Mouse (Mus musculus) E14TG2a.4 (cell line): ENCODE measurements around the gene Slc30a4.

Source experiments
- H3K27me3 ChIP-seq: 2 replicates; pipeline ENCODE4 v1.6.1; 2014; ENCODE audit warnings: low read length, control low read depth; ENCODE audit not compliant: insufficient read depth
- H3K36me3 ChIP-seq: 2 replicates; pipeline ENCODE4 v1.6.1; 2014; ENCODE audit warnings: low read length, control low read depth; ENCODE audit not compliant: insufficient read depth
- H3K4me1 ChIP-seq: replicated peaks from 2 replicates; pipeline ENCODE4 v1.6.1; 2014; ENCODE audit warnings: low read depth, low read length, control low read depth
- H3K4me3 ChIP-seq: replicated peaks from 2 replicates; pipeline ENCODE4 v1.5.1; 2014; ENCODE audit warnings: mild to moderate bottlenecking, low read length
- H3K9me3 ChIP-seq: 2 replicates; pipeline ENCODE4 v1.6.1; 2014; ENCODE audit warnings: low read length, control low read depth
- CTCF ChIP-seq: conservative IDR thresholded peaks from 2 replicates; pipeline ENCODE4 v1.5.1; 2014; ENCODE audit warnings: low read length
- NANOG ChIP-seq: IDR thresholded peaks from 2 replicates; pipeline ENCODE4 v1.6.1; 2014; ENCODE audit warnings: borderline replicate concordance, low read length, mixed read lengths
- POU5F1 ChIP-seq: IDR thresholded peaks from 2 replicates; pipeline ENCODE4 v1.6.1; 2014; ENCODE audit warnings: low read length, borderline replicate concordance

Slc30a4 gene

GRCm38 (mm10) chr2:122697526-122697925 lies 4.9 kb downstream of the Slc30a4 start:
- Histone ChIP-seq H3K27me3 (peaks cover 26% of the 10 kb centered on the region), H3K9me3 (peaks cover 12% of the 10 kb centered on the region; the same call in 1 of the 2 replicates), H3K36me3 (no peaks in the 10 kb centered on the region), H3K4me3 (no peak overlapping the region), H3K4me1 (peaks cover 8% of the 10 kb centered on the region)
- TF ChIP-seq POU5F1: no peak
- TF ChIP-seq NANOG: no peak
- TF ChIP-seq CTCF: no peak

GRCm38 (mm10) chr2:122686665-122687064 lies 15.8 kb downstream of the Slc30a4 start:
- H3K9me3 ChIP-seq: peaks cover 66% of the 10 kb centered on the region
- H3K27me3 ChIP-seq: no peaks in the 10 kb centered on the region
- H3K4me1 ChIP-seq: no peaks in the 10 kb centered on the region
- no peak for TF ChIP-seq NANOG
- no peak for TF ChIP-seq CTCF
- no peak for TF ChIP-seq POU5F1
- H3K4me3 ChIP-seq: no peak overlapping the region
- no peaks in the 10 kb centered on the region for H3K36me3 ChIP-seq

DNA sequence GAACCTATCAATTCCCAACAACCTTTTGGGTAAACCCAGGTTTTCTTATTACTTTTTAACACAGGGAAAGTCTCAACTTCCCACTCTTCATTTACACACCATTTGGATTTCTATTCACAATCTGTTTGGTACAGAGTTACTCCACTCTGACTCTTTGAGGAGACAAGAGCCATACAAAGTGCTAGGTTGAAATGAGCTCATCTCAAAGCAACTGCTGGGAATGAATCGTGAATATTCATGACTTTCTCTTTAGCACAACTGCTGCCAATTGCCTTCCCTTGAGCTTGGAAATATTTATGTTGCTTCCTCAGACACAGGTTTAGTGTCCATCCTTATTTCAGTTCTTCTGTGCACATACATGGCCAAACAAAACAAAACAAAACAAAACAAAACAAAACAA lies 18.8 kb downstream of the Slc30a4 start:
- peaks cover 41% of the 10 kb centered on the region for H3K9me3 ChIP-seq
- no peak for TF ChIP-seq POU5F1
- no peak for TF ChIP-seq NANOG
- no peak for TF ChIP-seq CTCF

DNA sequence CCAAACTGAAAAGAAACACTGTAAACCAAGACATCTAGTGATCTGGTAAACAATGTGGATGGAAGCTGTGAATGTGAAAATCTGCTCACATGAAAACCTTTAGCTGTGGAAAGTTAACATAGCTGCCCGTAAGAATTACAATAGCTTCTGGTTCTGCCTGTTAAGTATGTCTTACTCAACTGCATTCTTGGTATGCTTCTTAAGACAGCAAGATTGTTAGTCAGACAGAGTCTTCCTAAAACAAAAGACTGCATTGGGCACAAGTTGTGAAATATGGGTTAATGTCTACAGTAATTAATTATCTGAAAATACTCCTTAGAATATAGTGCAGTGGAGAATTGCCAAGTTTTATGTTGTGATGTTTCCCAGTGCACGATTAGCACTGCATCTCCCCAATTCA lies 19.9 kb downstream of the Slc30a4 start:
- Histone ChIP-seq H3K9me3 (peaks cover 30% of the 10 kb centered on the region), H3K36me3 (no peaks in the 10 kb centered on the region), H3K4me3 (no peak overlapping the region), H3K4me1 (no peaks in the 10 kb centered on the region), H3K27me3 (no peaks in the 10 kb centered on the region)
- TF ChIP-seq CTCF (no peak), NANOG (no peak), POU5F1 (no peak)

More for the DNA sequence above, 18.8 kb downstream of the Slc30a4 start:
- H3K4me3 ChIP-seq: no peak overlapping the region
- H3K4me1 ChIP-seq: no peaks in the 10 kb centered on the region
- no peaks in the 10 kb centered on the region for H3K36me3 ChIP-seq
- H3K27me3 ChIP-seq: no peaks in the 10 kb centered on the region

GRCm38 (mm10) chr2:122681379-122682137 lies 20.9 kb downstream of the Slc30a4 start:
- Histone ChIP-seq H3K36me3 (no peaks in the 10 kb centered on the region), H3K4me3 (no peak overlapping the region), H3K9me3 (peaks cover 21% of the 10 kb centered on the region), H3K27me3 (no peaks in the 10 kb centered on the region), H3K4me1 (no peaks in the 10 kb centered on the region)
- no peak for TF ChIP-seq NANOG
- no peak for TF ChIP-seq POU5F1
- no peak for TF ChIP-seq CTCF

DNA sequence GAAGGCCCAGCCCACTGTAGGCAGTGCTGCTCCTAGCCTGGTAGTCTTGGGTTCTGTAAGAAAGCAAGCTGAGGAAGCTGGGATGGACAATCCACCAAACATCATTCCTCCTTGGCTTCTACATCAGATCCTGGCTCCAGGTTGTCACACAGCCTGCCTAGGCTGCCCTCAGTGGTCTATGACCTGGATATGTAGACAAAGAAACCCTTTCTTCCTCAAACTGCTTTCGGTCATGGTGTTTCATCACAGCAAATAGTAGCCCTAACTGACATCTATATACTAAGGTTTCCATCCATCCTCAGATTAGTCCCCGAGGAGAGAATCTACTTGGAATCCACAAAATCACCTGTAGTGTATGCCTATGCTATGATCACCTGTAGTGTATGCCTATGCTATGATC lies 27.3 kb downstream of the Slc30a4 start:
- Histone ChIP-seq H3K4me1 (no peaks in the 10 kb centered on the region), H3K4me3 (no peak overlapping the region), H3K27me3 (no peaks in the 10 kb centered on the region), H3K9me3 (0 out of 2 replicates have a peak, but pooled peaks cover 3% of the 10 kb centered on the region), H3K36me3 (no peaks in the 10 kb centered on the region)
- TF ChIP-seq CTCF: no peak
- TF ChIP-seq POU5F1: no peak
- TF ChIP-seq NANOG: no peak

DNA sequence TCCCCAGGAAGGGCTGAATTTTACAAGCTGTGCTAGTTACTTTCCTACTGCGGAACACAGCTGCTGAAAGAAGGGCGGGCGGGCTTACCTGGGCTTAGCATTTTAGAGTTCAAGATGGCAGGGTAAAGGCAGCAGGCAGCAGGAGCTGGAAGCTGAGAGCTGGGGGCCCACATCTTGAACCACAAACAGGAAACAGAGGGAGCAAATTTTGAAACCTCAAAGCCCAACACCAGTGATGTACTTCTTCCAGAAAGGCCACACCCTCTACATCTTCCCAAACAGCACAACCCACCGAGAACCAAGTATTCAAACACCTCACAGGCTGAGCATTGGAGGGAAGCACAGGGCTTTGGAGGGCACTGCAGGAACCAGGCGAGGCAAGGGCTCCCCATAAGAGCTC lies 29.6 kb downstream of the Slc30a4 start:
- H3K9me3 ChIP-seq: no peaks in the 10 kb centered on the region
- no peaks in the 10 kb centered on the region for H3K27me3 ChIP-seq
- H3K4me3 ChIP-seq: no peak overlapping the region
- H3K36me3 ChIP-seq: no peaks in the 10 kb centered on the region
- TF ChIP-seq POU5F1: no peak
- no peaks in the 10 kb centered on the region for H3K4me1 ChIP-seq

GRCm38 (mm10) chr2:122671714-122672113 lies 30.7 kb downstream of the Slc30a4 start:
- no peaks in the 10 kb centered on the region; the same call in 1 of the 2 replicates for H3K9me3 ChIP-seq
- no peaks in the 10 kb centered on the region for H3K36me3 ChIP-seq
- TF ChIP-seq NANOG (no peak), POU5F1 (no peak), CTCF (no peak)
- H3K4me3 ChIP-seq: no peak overlapping the region
- no peaks in the 10 kb centered on the region for H3K27me3 ChIP-seq
- no peaks in the 10 kb centered on the region for H3K4me1 ChIP-seq

DNA sequence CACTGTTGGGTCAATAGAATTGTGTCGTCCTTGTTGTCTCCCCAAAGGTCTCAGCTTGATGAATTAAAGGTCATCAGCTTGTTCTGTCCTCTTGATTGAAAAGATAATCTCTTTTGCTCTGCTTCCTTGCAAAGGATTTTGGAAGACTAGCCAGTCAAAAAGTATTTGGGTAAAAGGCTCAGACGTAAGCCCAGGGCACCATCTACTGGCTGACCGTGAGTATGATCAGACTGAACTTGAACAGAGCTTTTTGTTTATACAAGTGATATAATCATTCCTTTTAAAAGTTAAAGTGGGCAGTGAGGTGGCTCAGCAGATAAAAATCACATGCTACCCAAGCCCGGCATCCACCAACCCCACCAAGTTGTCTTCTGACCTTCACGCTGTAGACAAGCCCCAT lies 34.6 kb downstream of the Slc30a4 start:
- H3K4me1 ChIP-seq: no peaks in the 10 kb centered on the region
- no peaks in the 10 kb centered on the region; the same call in 1 of the 2 replicates for H3K9me3 ChIP-seq
- no peak overlapping the region for H3K4me3 ChIP-seq
- no peaks in the 10 kb centered on the region for H3K36me3 ChIP-seq
- no peaks in the 10 kb centered on the region for H3K27me3 ChIP-seq
- TF ChIP-seq POU5F1 (no peak), CTCF (peak; percentile 22; the same call in 1 of the 2 replicates)
